Mouse (Mus musculus): ENCODE measurements around the gene Zfp148. TPM values are rescaled to one million over a fixed set of nuclear protein-coding genes. Genes with fewer than 3 reads are reported as not detected.

The Zfp148 gene
- polyA plus RNA-seq, 1 experiment from 2014 or later: 60.9 TPM

- no peak overlapping the region for H3K4me2 ChIP-seq
- H3K36me3 ChIP-seq: peaks cover 50% of the 10 kb centered on the region
- no peaks in the 10 kb centered on the region for H3K4me1 ChIP-seq (replicated peaks)
- H3K27ac ChIP-seq: no peak overlapping the region
- no peak overlapping the region for H3K9ac ChIP-seq (replicated peaks)
- peaks cover 6% of the 10 kb centered on the region; the same call in 1 of the 2 replicates for H3K9me3 ChIP-seq
- no peaks in the 10 kb centered on the region for H3K27me3 ChIP-seq
- 77% methylated on average over 3 of the region's 3 CpGs for WGBS
- ATAC-seq (ENCODE audit: insufficient number of reproducible peaks, insufficient read depth, low FRiP score, low TSS enrichment, low read depth): no peak
- H3K4me3 ChIP-seq (replicated peaks): no peak overlapping the region
Observed at GRCm38 (mm10) chr16:33461416-33461815, 80.8 kb downstream of the Zfp148 start.

GRCm38 (mm10) chr16:33464509-33465241 is 84.0 kb downstream of the Zfp148 start:
- H3K27me3 ChIP-seq: no peaks in the 10 kb centered on the region
- peaks cover 45% of the 10 kb centered on the region for H3K36me3 ChIP-seq
- no peak overlapping the region for H3K4me3 ChIP-seq (replicated peaks)
- no peak overlapping the region for H3K27ac ChIP-seq
- no peaks in the 10 kb centered on the region for H3K4me1 ChIP-seq (replicated peaks)
- H3K4me2 ChIP-seq: no peak overlapping the region
- 97% methylated on average over 4 of the region's 4 CpGs for WGBS
- no peaks in the 10 kb centered on the region for H3K9me3 ChIP-seq
- H3K9ac ChIP-seq (replicated peaks): no peak overlapping the region
- no peak for ATAC-seq (ENCODE audit: insufficient number of reproducible peaks, insufficient read depth, low FRiP score, low TSS enrichment, low read depth)

- Histone ChIP-seq H3K36me3 (peaks cover 43% of the 10 kb centered on the region), H3K4me3 (replicated peaks) (no peak overlapping the region), H3K27me3 (no peaks in the 10 kb centered on the region), H3K4me2 (no peak overlapping the region), H3K9me3 (no peaks in the 10 kb centered on the region), H3K4me1 (replicated peaks) (no peaks in the 10 kb centered on the region), H3K27ac (no peak overlapping the region), H3K9ac (replicated peaks) (no peak overlapping the region)
- WGBS: 94% methylated on average over 4 of the region's 4 CpGs
- no peak for ATAC-seq (ENCODE audit: insufficient number of reproducible peaks, insufficient read depth, low FRiP score, low TSS enrichment, low read depth)
Observed at GRCm38 (mm10) chr16:33465242-33465614, 84.6 kb downstream of the Zfp148 start.

GRCm38 (mm10) chr16:33467451-33467850 is 86.8 kb downstream of the Zfp148 start:
- no peak overlapping the region for H3K9ac ChIP-seq (replicated peaks)
- no peak overlapping the region for H3K27ac ChIP-seq
- WGBS: 71% methylated on average over 6 of the region's 6 CpGs
- H3K4me1 ChIP-seq (replicated peaks): no peaks in the 10 kb centered on the region
- no peak overlapping the region for H3K4me2 ChIP-seq
- ATAC-seq (ENCODE audit: insufficient number of reproducible peaks, insufficient read depth, low FRiP score, low TSS enrichment, low read depth): no peak
- no peak overlapping the region for H3K4me3 ChIP-seq (replicated peaks)
- H3K9me3 ChIP-seq: no peaks in the 10 kb centered on the region
- peaks cover 46% of the 10 kb centered on the region for H3K36me3 ChIP-seq
- no peaks in the 10 kb centered on the region for H3K27me3 ChIP-seq

- H3K4me2 ChIP-seq: no peak overlapping the region
- H3K9me3 ChIP-seq: no peaks in the 10 kb centered on the region
- ATAC-seq (ENCODE audit: insufficient number of reproducible peaks, insufficient read depth, low FRiP score, low TSS enrichment, low read depth): no peak
- H3K4me3 ChIP-seq (replicated peaks): no peak overlapping the region
- H3K36me3 ChIP-seq: peaks cover 53% of the 10 kb centered on the region
- H3K27ac ChIP-seq: no peak overlapping the region
- no peaks in the 10 kb centered on the region for H3K4me1 ChIP-seq (replicated peaks)
- H3K27me3 ChIP-seq: no peaks in the 10 kb centered on the region
- H3K9ac ChIP-seq (replicated peaks): no peak overlapping the region
Observed at GRCm38 (mm10) chr16:33469973-33470372, 89.3 kb downstream of the Zfp148 start.

- Histone ChIP-seq H3K27me3 (no peaks in the 10 kb centered on the region), H3K9ac (replicated peaks) (no peak overlapping the region), H3K4me3 (replicated peaks) (no peak overlapping the region), H3K27ac (no peak overlapping the region), H3K4me2 (no peak overlapping the region), H3K9me3 (no peaks in the 10 kb centered on the region), H3K36me3 (peaks cover 63% of the 10 kb centered on the region), H3K4me1 (replicated peaks) (no peaks in the 10 kb centered on the region)
- no peak for ATAC-seq (ENCODE audit: insufficient number of reproducible peaks, insufficient read depth, low FRiP score, low TSS enrichment, low read depth)
- 93% methylated on average over 6 of the region's 6 CpGs for WGBS
Observed at GRCm38 (mm10) chr16:33474381-33474780, 93.7 kb downstream of the Zfp148 start.

GRCm38 (mm10) chr16:33479926-33480325 is 99.3 kb downstream of the Zfp148 start:
- Histone ChIP-seq H3K9ac (replicated peaks) (no peak overlapping the region), H3K36me3 (peaks cover 72% of the 10 kb centered on the region)
- no peak for ATAC-seq (ENCODE audit: insufficient number of reproducible peaks, insufficient read depth, low FRiP score, low TSS enrichment, low read depth)

GRCm38 (mm10) chr16:33481148-33481547 is 100.5 kb downstream of the Zfp148 start:
- no peak for ATAC-seq (ENCODE audit: insufficient number of reproducible peaks, insufficient read depth, low FRiP score, low TSS enrichment, low read depth)
- H3K4me3 ChIP-seq (replicated peaks): no peak overlapping the region
- H3K27ac ChIP-seq: no peak overlapping the region
- peaks cover 74% of the 10 kb centered on the region for H3K36me3 ChIP-seq
- no peaks in the 10 kb centered on the region for H3K9me3 ChIP-seq
- 93% methylated on average over 2 of the region's 2 CpGs for WGBS
- H3K4me1 ChIP-seq (replicated peaks): no peaks in the 10 kb centered on the region
- H3K4me2 ChIP-seq: no peak overlapping the region
- no peak overlapping the region for H3K9ac ChIP-seq (replicated peaks)
- H3K27me3 ChIP-seq: no peaks in the 10 kb centered on the region

More at GRCm38 (mm10) chr16:33479926-33480325, 99.3 kb downstream of the Zfp148 start:
- no peaks in the 10 kb centered on the region for H3K27me3 ChIP-seq
- no peaks in the 10 kb centered on the region for H3K9me3 ChIP-seq
- H3K4me1 ChIP-seq (replicated peaks): no peaks in the 10 kb centered on the region
- no peak overlapping the region for H3K27ac ChIP-seq
- H3K4me3 ChIP-seq (replicated peaks): no peak overlapping the region
- no peak overlapping the region for H3K4me2 ChIP-seq

- no peak overlapping the region for H3K27ac ChIP-seq
- peaks cover 64% of the 10 kb centered on the region for H3K36me3 ChIP-seq
- no peaks in the 10 kb centered on the region for H3K27me3 ChIP-seq
- no peaks in the 10 kb centered on the region for H3K4me1 ChIP-seq (replicated peaks)
- H3K4me3 ChIP-seq (replicated peaks): no peak overlapping the region
- no peak overlapping the region for H3K9ac ChIP-seq (replicated peaks)
- H3K4me2 ChIP-seq: no peak overlapping the region
- whole genome bisulfite sequencing: 91% methylated on average over 3 of the region's 3 CpGs
- H3K9me3 ChIP-seq: no peaks in the 10 kb centered on the region
- no peak for ATAC-seq (ENCODE audit: insufficient number of reproducible peaks, insufficient read depth, low FRiP score, low TSS enrichment, low read depth)
Observed at GRCm38 (mm10) chr16:33482309-33482708, 101.7 kb downstream of the Zfp148 start.

- H3K4me3 ChIP-seq (replicated peaks): no peak overlapping the region
- no peak overlapping the region for H3K9ac ChIP-seq (replicated peaks)
- H3K4me1 ChIP-seq (replicated peaks): no peaks in the 10 kb centered on the region
- no peaks in the 10 kb centered on the region for H3K27me3 ChIP-seq
- WGBS: 82% methylated on average over 4 of the region's 4 CpGs
- H3K4me2 ChIP-seq: no peak overlapping the region
- H3K27ac ChIP-seq: no peak overlapping the region
- ATAC-seq (ENCODE audit: insufficient number of reproducible peaks, insufficient read depth, low FRiP score, low TSS enrichment, low read depth): no peak
- H3K9me3 ChIP-seq: no peaks in the 10 kb centered on the region
- peaks cover 60% of the 10 kb centered on the region for H3K36me3 ChIP-seq
Observed at GRCm38 (mm10) chr16:33487709-33488108, 107.1 kb downstream of the Zfp148 start.

GRCm38 (mm10) chr16:33494374-33494773 is 113.7 kb downstream of the Zfp148 start:
- no peak overlapping the region for H3K9ac ChIP-seq (replicated peaks)
- WGBS: 95% methylated on average over 4 of the region's 4 CpGs
- H3K36me3 ChIP-seq: peaks cover 48% of the 10 kb centered on the region
- no peak overlapping the region for H3K27ac ChIP-seq
- no peaks in the 10 kb centered on the region for H3K9me3 ChIP-seq
- no peak overlapping the region for H3K4me3 ChIP-seq (replicated peaks)
- H3K27me3 ChIP-seq: no peaks in the 10 kb centered on the region
- H3K4me1 ChIP-seq (replicated peaks): no peaks in the 10 kb centered on the region
- ATAC-seq (ENCODE audit: insufficient number of reproducible peaks, insufficient read depth, low FRiP score, low TSS enrichment, low read depth): no peak
- no peak overlapping the region for H3K4me2 ChIP-seq

GRCm38 (mm10) chr16:33508082-33508481 is 127.4 kb downstream of the Zfp148 start:
- Histone ChIP-seq H3K27ac (no peak overlapping the region), H3K27me3 (no peaks in the 10 kb centered on the region), H3K36me3 (peaks cover 12% of the 10 kb centered on the region), H3K4me3 (replicated peaks) (no peak overlapping the region), H3K9me3 (0 out of 2 replicates have a peak, but pooled peaks cover 6% of the 10 kb centered on the region), H3K4me1 (replicated peaks) (no peaks in the 10 kb centered on the region), H3K4me2 (no peak overlapping the region), H3K9ac (replicated peaks) (no peak overlapping the region)
- WGBS: 80% methylated on average over 4 of the region's 4 CpGs
- no peak for ATAC-seq (ENCODE audit: insufficient number of reproducible peaks, insufficient read depth, low FRiP score, low TSS enrichment, low read depth)

Measured in limb, embryonic 12.5 days (tissue).